Mouse (Mus musculus): ENCODE measurements around the gene Efcab14.
A peak's percentile ranks its signal among the peaks of the same experiment; 100 is the strongest.

Efcab14 gene

DNA sequence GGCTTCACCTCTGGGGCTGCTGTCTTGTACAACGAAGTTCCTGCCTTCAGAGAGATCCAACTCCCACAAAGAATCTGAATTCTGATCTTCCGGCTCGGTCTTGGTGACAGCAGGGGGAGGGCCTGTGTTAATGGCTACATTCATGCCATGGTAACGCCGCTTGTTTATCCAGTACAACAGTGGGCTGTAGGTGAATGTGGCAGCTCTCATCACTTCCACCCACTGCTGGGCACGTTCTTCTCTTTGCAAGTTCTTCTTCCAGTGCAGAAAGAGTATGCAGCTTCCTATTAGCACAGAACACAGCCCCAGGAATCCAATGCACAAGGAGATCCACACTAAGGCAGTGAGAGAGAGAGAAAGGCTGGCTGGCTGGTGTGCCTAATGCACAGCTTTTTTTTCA lies 42.7 kb downstream of the Efcab14 start:
- no peak for DNase-seq

DNA sequence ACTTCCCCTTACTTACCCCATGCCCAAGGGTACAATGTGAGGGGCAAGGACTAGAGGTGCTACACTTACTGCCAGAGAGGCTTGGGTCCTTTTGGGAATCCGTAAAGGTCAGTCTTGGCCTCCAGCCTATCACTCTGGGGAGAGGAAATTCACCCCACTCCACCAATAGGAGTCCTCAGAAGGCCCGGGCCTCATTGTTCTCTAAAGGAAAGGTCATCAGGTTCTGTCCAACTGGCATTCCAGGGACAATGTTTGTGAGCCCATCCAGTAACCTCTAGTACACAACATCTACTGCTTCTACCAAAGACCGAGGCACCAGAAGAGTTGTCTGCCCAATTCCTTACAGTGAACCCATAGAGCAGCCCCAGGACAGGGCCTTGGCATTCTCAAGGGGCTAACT lies 43.4 kb downstream of the Efcab14 start, which contains the start of gene Tex38:
Gene Tex38, minus strand, starts transcription at position 101 of the 400 bp plus-strand sequence.
- DNase-seq, result no peak

DNA sequence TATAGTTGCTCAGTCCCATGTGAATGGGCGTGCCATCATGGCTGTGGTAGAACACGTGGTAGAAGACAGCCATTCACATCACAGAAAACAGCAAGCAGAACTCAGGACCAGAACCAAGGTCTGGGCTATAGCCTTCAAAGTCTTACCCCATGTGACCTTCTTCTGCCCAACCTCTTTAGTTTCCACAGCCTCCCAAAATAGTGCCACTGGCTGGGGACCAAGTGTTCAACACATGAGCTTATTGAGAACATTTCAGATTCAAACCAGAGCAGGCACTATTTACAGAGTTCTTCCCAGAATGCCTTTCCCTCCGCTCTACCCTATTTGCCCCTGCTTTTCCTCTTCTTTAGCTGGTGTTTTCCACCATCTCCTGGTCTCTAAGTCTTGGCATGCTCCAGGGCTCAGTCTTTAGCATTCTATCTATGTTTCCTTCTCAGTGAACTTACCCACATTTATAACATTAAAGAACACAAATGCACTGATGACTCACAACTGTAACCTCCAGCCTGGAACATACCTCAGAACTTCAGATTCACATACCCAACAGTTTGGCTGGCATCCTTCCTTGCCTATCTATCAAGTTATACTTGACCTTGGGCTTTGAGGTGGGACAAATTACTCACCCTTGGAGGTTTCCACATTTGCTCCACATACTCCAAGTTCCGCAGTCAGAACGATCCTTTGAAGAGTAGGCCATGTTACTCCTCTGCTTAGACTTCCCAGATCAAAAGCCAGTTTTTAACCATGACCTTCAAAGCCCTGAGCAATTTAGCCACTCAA lies 44.7 kb downstream of the Efcab14 start:
- no peak for DNase-seq

DNA sequence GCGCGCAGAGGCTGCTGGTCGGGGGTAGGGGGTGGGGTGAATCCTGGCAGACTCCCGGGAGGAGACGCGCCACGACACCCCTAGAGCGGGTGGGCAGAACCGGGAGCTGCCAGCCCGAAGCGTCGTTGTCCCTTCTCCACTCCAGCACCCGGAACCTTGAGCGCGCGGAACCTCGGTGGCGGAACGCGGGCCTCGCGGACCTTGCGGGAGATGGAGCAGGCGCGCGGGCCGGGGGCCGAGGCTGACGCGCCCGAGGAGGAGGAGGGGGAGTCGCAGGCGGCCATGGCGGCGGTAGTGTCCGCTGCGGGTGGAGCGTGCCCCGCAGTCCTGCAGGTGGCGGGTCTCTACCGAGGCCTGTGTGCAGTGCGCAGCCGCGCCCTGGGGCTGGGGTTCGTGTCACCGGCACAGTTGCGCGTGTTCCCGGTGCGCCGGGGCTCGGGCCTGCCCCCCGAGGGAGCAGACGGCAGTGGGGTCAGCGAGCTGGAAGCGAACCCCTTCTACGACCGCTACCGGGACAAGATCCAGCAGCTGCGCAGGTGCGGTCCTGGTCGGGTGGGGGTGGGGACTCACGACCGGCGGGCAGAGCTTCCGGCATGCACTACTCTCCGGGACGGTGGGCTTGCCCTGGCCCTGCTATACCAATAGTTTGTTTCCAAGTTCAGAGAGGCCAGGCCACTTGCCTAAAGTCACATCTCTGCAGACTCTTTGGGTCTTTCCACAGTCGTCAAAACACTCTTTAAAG lies 47.4 kb downstream of the Efcab14 start, which contains the start of gene Atpaf1:
Gene Atpaf1, plus strand, starts transcription at position 44 of the 742 bp plus-strand sequence.
- peak; percentile 59 to 81 for DNase-seq

DNA sequence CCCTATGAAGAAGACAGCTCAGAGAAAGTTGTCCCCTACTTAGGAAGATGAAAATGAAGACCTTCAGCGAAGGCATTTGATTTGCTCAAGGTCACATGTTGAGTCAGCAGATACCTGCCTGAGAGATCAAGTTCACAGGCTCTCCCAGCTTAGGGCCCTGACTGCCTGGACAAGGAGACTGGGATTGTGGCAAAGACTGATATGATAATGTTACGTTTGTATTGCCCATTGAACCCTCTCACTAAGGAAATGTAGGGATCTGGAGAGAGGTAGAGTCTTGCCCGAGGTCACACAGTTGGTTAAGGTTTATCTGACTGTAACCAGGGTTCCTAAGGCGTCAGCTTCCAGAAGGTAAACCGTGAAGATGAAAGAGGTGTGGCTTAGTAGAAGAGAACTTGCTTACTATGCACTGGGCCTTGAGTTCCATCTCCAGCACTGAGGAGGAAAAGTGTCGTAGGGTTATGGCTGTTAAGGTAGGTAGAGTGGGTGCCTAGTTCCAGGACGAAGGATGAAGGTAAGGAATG lies 48.0 kb downstream of the Efcab14 start:
- peak; percentile 18 to 22 for DNase-seq

DNA sequence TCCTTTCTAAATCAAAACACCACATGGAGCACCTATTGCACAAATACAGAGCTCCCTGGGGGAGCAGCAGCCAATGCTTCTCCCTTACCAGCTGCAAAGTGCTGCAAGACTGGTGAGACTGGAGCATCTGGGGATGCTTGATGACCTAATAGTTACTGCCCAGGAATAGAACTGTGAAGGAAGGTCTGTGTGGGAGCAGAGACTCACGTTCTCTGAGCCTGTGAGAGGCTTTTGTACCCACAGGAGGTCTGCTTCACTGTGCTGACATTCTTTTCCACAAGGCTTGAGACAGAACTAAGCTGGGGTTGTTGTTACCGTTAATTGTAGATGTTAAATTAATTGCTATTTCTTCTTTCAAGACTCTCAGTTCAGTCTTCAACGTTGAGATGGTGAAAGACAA lies 53.3 kb downstream of the Efcab14 start:
- DNase-seq, result no peak

DNA sequence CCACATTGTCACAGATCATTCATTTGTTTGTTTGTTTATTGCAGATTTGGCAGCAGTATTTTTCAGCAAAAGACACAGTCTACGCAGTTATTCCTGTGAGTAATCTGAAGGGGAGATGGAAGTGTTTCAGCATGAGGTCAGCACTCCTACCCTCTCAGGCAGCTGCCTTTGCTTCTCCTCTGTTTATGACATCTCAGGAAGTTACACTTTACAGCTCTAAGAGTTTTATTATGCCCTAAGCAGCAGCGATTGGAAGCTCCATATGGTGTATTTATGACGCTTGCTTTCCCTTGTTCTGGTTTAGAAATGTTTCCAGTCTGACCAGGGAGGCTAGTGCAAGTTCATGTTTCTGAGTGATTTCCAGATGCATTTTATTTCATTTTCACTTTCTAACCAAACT lies 57.8 kb downstream of the Efcab14 start:
- no peak for DNase-seq

DNA sequence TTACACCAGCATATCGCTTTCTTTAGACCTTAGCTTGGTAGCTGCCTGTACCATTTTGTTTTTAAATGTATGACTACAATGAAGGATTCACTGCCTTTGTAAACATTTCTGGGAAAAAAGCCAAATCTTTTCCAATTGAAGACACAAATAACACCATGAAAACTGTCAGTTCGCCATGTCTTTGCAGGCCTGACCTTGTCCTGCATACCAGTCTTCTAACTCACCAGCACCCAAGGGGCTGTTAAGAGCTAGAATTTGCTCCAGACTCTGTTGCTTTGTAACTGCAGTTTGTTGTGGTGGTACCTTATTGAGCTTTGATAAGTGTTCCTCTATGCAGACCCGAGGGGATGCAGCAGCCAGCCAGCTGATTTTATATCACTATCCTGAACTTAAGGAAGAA lies 62.4 kb downstream of the Efcab14 start:
- DNase-seq, result no peak

DNA sequence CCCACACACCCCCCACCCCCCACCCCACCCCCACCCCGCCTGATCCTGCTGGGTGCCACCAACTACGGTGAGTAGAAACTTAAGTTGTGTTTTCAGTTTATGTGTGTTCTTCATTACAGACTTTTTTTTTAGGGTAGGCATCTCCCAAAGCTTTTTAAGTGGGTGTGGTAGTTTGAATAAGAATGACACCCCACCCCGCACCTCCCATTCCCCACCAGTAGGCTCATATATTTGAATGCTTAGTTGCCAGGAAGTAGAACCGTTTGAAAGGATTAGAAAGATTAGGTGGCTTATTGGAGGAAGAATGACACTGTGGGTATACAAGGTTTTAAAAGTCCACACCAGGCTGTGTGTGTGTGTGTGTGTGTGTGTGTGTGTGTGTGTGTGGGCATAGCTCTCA lies 74.8 kb downstream of the Efcab14 start:
- no peak for DNase-seq

DNA sequence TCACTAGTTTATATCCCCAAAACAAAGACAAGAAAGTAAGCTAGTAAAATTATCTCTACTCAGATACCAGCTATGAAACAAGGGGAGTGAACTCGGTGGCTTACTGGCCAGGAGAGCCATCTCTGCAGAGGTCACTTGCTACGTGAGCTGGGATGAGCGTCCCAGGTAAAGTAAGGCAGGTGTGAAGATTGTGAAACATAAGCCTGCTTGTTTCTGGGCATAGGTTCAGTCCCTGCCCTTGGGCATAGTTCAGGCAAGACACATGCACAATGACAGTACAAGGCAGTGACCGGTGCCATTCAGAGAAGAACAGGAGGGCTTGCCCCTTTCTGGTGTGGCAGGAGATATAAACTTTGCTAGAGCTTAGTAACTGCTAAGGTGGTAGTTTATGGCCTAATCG lies 78.1 kb downstream of the Efcab14 start:
- DNase-seq, result no peak

DNA sequence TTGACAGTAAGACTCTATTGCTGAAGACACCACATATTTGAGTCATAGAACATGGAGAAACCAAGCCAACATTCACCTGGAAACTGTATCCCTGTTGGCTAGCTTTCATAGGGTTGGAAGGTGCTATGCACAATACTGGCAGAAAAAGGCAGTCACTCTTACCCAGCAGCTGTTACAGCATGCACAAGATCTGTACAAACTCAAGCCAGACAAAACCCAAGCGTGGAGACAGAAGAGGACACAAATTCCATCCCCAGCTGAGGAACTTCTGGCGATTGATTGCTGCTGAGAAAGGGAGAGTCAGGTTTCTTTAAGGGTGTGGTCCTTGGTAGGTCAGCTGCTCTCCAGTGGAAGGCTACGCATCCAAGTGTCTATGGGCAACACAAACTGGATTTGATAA lies 82.7 kb downstream of the Efcab14 start:
- DNase-seq, result no peak

DNA sequence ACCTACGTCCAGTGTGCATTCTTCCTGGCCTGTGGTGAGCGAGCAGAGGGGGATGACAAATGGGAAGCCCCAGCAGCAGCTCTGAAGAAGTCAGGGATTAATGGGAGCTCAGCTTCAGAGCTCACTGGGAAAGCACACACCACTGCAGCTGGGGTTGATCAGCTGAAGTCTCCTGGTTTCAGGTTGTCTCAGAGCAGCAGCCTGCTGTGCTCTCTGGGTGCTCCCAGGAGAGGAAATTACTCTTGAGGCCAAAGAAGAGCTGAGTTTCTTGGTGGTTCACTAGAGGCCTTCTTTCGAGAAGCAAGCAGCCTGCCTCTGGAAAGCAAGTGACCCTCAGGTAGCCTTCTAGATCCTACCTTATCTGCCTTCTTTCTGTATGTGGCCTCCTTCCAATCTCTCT lies 83.4 kb downstream of the Efcab14 start:
- DNase-seq, result no peak

DNA sequence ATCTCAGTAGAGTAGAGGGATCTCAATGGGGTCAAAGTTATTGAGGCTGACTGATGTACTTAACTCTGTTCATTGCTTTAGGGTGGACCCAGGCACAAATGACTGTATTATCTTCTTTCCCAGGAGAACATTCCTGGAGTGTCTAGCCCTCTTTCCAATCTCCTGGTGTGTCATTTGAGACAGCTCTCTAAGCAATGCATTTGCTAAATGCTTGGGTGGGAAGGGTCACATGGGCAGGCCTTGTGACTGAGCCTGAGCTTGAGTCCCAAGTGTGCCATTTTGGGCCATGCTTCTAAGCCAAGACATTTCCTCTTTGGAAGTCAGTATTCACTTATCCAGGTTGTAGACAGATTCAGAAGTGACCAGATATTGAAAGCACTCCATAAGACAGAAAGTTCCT lies 83.9 kb downstream of the Efcab14 start:
- DNase-seq, result no peak

DNA sequence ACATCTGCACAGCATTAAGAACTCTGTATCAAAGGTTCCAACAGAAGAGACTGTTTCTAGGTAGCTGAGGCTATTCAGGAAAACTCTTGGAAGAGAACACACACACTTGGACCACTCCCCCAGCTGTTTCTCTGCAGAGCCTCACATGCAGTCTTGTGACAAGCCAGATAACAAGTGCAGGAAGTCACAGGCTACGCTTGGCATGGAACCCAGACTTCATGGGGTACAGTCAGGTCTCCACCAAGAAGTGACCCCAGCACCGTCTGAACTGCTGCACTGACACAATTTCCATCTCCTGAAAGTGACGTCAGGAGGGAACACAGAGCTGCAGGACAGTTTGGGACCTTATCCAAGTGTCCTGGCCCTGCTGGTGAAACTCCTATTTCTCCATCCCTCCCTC lies 84.4 kb downstream of the Efcab14 start:
- peak in 1 of 2 experiments; percentile 24 for DNase-seq

DNA sequence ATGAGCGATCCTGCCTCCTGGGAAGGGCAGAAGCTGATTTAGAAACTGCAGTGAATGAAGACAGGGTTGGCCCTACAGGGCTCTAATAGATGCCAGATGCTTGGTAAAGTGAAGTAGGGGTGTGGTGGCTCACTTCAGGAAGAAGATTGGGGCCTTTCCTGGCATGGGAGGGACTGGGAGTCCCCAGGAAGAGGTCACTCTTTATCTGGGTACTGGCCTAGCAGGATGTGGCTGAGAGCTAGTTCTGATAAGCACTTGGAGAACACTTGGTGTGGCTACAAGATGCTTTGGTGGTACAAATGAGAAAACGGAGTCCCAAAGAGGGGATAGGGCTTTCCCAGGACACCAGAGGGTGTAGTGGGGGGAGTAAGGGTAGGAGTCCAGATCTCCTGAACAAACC lies 86.6 kb downstream of the Efcab14 start:
- DNase-seq, result no peak

DNA sequence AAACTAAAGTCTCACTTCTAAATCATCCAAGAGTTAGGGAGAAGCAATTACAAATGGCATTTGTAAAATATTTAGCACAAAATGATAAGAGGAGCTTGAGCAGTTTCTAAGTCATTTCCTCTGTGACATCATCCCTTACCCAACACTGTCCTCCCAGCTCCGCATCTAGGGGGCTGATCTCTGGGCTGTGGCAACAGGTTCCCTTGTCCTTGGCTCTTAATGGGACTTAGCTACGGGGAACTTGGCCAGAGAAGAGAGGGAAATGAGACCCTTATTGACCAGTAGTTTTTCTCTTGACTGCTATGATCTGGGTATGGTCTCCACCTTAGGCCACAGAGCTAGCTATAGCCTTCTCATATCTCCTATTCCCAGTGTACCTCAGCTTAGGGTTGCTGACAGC lies 87.7 kb downstream of the Efcab14 start:
- no peak for DNase-seq

Measured in kidney, postnatal 36 days (tissue).